Mouse (Mus musculus) lung, postnatal 0 days (tissue): ENCODE data around the gene Dlgap1.

ENCODE experiments used
- CTCF ChIP-seq: IDR thresholded peaks from 2 replicates; pipeline ENCODE4 v1.5.1; 2016; ENCODE audit warnings: antibody characterized with exemption, mild to moderate bottlenecking
- EP300 ChIP-seq: IDR thresholded peaks from 2 replicates; pipeline ENCODE4 v1.6.1; 2016; ENCODE audit warnings: antibody characterized with exemption, mild to moderate bottlenecking, control low read depth

DNA sequence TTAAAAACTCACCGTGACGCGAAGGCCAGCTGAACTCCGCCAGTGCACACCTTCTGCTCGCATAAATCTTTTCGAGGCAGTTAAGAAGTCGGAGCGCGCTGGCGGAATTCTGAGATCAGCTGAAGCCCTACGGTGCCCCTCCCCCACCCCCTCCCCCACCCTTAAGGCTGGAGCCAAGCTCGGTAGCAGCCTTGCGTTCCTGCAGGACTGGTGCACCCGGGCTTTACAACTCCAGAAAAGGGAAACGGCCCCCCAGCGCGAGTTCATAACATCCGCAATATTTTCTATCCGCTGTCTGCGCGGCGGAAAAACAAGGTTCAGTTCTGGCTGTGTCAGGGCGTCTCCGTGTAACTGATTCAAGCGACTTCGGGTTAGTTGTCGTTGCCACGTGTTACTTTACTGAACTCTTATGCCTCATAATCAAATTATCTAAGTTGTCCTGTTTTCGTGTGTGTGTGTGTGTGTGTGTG, 884.6 kb downstream of the Dlgap1 start, which contains the start of gene Tgif1:
- TF ChIP-seq EP300 (no peak), CTCF (no peak; the same call in 1 of the 2 replicates)
